Mouse (Mus musculus) spleen, adult 2 months (tissue): ENCODE measurements around the gene Ikzf1. TPM values are rescaled to one million over a fixed set of nuclear protein-coding genes. Genes with fewer than 3 reads are reported as not detected.
A peak's percentile ranks its signal among the peaks of the same experiment; 100 is the strongest.

Experiments
- DNase-seq, 2 experiments: peaks; one replicate each; pipeline versions ENCODE4 v3.0.0 to v3.0.0-alpha.2; 2012 to 2021; ENCODE audit warnings: low spot score in 2 of 2, low read depth in 1 of 2
- H3K27ac ChIP-seq: fragments of 200-500 bp; 2 replicates; pipeline ENCODE4 v1.5.1; 2012; ENCODE audit warnings: low read length, inconsistent platforms; ENCODE audit not compliant: insufficient read depth
- H3K27me3 ChIP-seq: fragments of 200-500 bp; 2 replicates; pipeline ENCODE4 v1.6.1; 2012; ENCODE audit warnings: mild to moderate bottlenecking, moderate library complexity, low read length, inconsistent platforms; ENCODE audit not compliant: control insufficient read depth, insufficient read depth
- H3K36me3 ChIP-seq: fragments of 200-500 bp; 2 replicates; pipeline ENCODE4 v1.6.1; 2012; ENCODE audit warnings: mild to moderate bottlenecking, low read length, inconsistent platforms; ENCODE audit not compliant: control insufficient read depth, insufficient read depth
- H3K4me1 ChIP-seq: fragments of 200-500 bp; 2 replicates; pipeline ENCODE4 v1.6.1; 2011; ENCODE audit warnings: inconsistent platforms; ENCODE audit not compliant: control insufficient read depth, insufficient read depth, insufficient read length
- H3K4me3 ChIP-seq: fragments of 200-500 bp; 2 replicates; pipeline ENCODE4 v1.5.1; 2011; ENCODE audit warnings: mild to moderate bottlenecking, inconsistent platforms; ENCODE audit not compliant: insufficient read depth, insufficient read length; ENCODE audit errors: extremely low read depth
- CTCF ChIP-seq: fragments of 200-500 bp; IDR thresholded peaks from 2 replicates; pipeline ENCODE4 v1.5.1; 2011; ENCODE audit warnings: mild to moderate bottlenecking, inconsistent platforms; ENCODE audit not compliant: insufficient read depth, insufficient read length, insufficient replicate concordance; ENCODE audit errors: extremely low read depth
- POLR2A ChIP-seq: fragments of 200-500 bp; IDR thresholded peaks from 2 replicates; pipeline ENCODE4 v1.6.1; 2011; ENCODE audit warnings: low read depth, low read length, inconsistent platforms
- WGBS: fragments of 180-500 bp; shearing (Covaris S2); methylation state at CpG from one replicate; pipeline ENCODE4 v1.1.7; 2018; 5-methylcytosine and 5-hydroxymethylcytosine counted together
- polyA plus RNA-seq: library from polyadenylated mRNA; depleted of rRNA; stranded (reverse); fragments of >200 nt; gene quantifications from 2 replicates; pipeline ENCODE4 v1.2.3, GENCODE M21; 2012

Ikzf1 gene
- polyA plus RNA-seq, 1 experiment = 258 TPM

- peaks cover 47% of the 10 kb centered on the region for H3K4me1 ChIP-seq
- 37% methylated on average over 6 of the region's 6 CpGs for WGBS
- peak overlapping the region; percentile 87 for H3K27ac ChIP-seq
Measured at GRCm38 (mm10) chr11:11694472-11695177, 9.8 kb downstream of the Ikzf1 start.

GRCm38 (mm10) chr11:11695211-11695887 is 10.5 kb downstream of the Ikzf1 start:
- no peak for DNase-seq
- peaks cover 3% of the 10 kb centered on the region for H3K36me3 ChIP-seq
- 12% methylated on average over 6 of the region's 6 CpGs for WGBS
- no peak for TF ChIP-seq POLR2A
- peaks cover 47% of the 10 kb centered on the region for H3K4me1 ChIP-seq
- H3K27ac ChIP-seq = peak overlapping the region; percentile 79
- peak overlapping the region; percentile 10 for H3K4me3 ChIP-seq
- no peaks in the 10 kb centered on the region for H3K27me3 ChIP-seq

More at GRCm38 (mm10) chr11:11694472-11695177, 9.8 kb downstream of the Ikzf1 start:
- H3K4me3 ChIP-seq = no peak overlapping the region
- no peak for DNase-seq
- no peaks in the 10 kb centered on the region for H3K27me3 ChIP-seq
- peaks cover 2% of the 10 kb centered on the region for H3K36me3 ChIP-seq
- TF ChIP-seq POLR2A (no peak), CTCF (no peak)

- peak overlapping the region; percentile 79 for H3K27ac ChIP-seq
- H3K36me3 ChIP-seq = peaks cover 7% of the 10 kb centered on the region
- no peaks in the 10 kb centered on the region for H3K27me3 ChIP-seq
- peaks cover 47% of the 10 kb centered on the region for H3K4me1 ChIP-seq
- DNase-seq = no peak
- H3K4me3 ChIP-seq = peak overlapping the region; percentile 1
- TF ChIP-seq CTCF = no peak
- TF ChIP-seq POLR2A = no peak
- WGBS = 10% methylated on average over 4 of the region's 4 CpGs
Measured at GRCm38 (mm10) chr11:11695907-11696306, 11.1 kb downstream of the Ikzf1 start.

GRCm38 (mm10) chr11:11696814-11697213 is 12.0 kb downstream of the Ikzf1 start:
- no peak overlapping the region for H3K4me3 ChIP-seq
- no peaks in the 10 kb centered on the region for H3K27me3 ChIP-seq
- DNase-seq = no peak
- H3K27ac ChIP-seq = peak overlapping the region; percentile 27; the same call in 1 of the 2 replicates
- TF ChIP-seq POLR2A = no peak
- TF ChIP-seq CTCF = no peak
- 55% methylated on average over 3 of the region's 3 CpGs for WGBS
- peaks cover 14% of the 10 kb centered on the region for H3K36me3 ChIP-seq
- peaks cover 47% of the 10 kb centered on the region for H3K4me1 ChIP-seq

GRCm38 (mm10) chr11:11701378-11701777 is 16.6 kb downstream of the Ikzf1 start:
- no peak for DNase-seq
- WGBS = 68% methylated on average over 6 of the region's 6 CpGs
- no peak for TF ChIP-seq POLR2A
- no peak for TF ChIP-seq CTCF
- no peaks in the 10 kb centered on the region for H3K27me3 ChIP-seq
- peaks cover 29% of the 10 kb centered on the region for H3K36me3 ChIP-seq
- peaks cover 19% of the 10 kb centered on the region for H3K4me1 ChIP-seq
- H3K27ac ChIP-seq = no peak overlapping the region
- H3K4me3 ChIP-seq = no peak overlapping the region

GRCm38 (mm10) chr11:11703776-11704175 is 19.0 kb downstream of the Ikzf1 start:
- no peak overlapping the region for H3K4me3 ChIP-seq
- TF ChIP-seq POLR2A = no peak
- TF ChIP-seq CTCF = no peak
- no peak overlapping the region for H3K27ac ChIP-seq
- DNase-seq = no peak
- peaks cover 36% of the 10 kb centered on the region for H3K36me3 ChIP-seq
- peaks cover 7% of the 10 kb centered on the region for H3K4me1 ChIP-seq
- H3K27me3 ChIP-seq = no peaks in the 10 kb centered on the region

GRCm38 (mm10) chr11:11708154-11708719 is 23.4 kb downstream of the Ikzf1 start:
- no peak for DNase-seq
- Histone ChIP-seq H3K4me3 (no peak overlapping the region), H3K27ac (no peak overlapping the region), H3K36me3 (peaks cover 34% of the 10 kb centered on the region), H3K4me1 (peaks cover 22% of the 10 kb centered on the region), H3K27me3 (no peaks in the 10 kb centered on the region)
- 90% methylated on average over 9 of the region's 9 CpGs for WGBS
- no peak for TF ChIP-seq CTCF
- TF ChIP-seq POLR2A = no peak
